Mouse (Mus musculus) brain, embryonic 14.5 days (tissue): ENCODE data around the gene Lfng. TPM values are rescaled to one million over a fixed set of nuclear protein-coding genes. Genes with fewer than 3 reads are reported as not detected.

Experiments used
- DNase-seq: peaks from one replicate; pipeline ENCODE4 v3.0.0-alpha.2; 2011; ENCODE audit warnings: low read depth
- CTCF ChIP-seq: fragments of 200-500 bp; IDR thresholded peaks from 2 replicates; pipeline ENCODE4 v1.5.1; 2012; ENCODE audit warnings: inconsistent platforms, mild to moderate bottlenecking, moderate library complexity, borderline replicate concordance; ENCODE audit not compliant: insufficient read depth, insufficient read length; ENCODE audit errors: extremely low read depth
- POLR2A ChIP-seq: fragments of 200-500 bp; IDR thresholded peaks from 2 replicates; pipeline ENCODE4 v1.6.1; 2012; ENCODE audit warnings: mild to moderate bottlenecking, inconsistent platforms, borderline replicate concordance; ENCODE audit not compliant: poor library complexity, insufficient read depth, insufficient read length, severe bottlenecking; ENCODE audit errors: extremely low read depth
- polyA plus RNA-seq: library from polyadenylated mRNA; depleted of rRNA; stranded (reverse); fragments of >200 nt; gene quantifications from 2 replicates; pipeline ENCODE4 v1.2.3, GENCODE M21; 2012; rRNA removed

Lfng gene
- polyA plus RNA-seq, 1 experiment: 55.8 TPM

DNA sequence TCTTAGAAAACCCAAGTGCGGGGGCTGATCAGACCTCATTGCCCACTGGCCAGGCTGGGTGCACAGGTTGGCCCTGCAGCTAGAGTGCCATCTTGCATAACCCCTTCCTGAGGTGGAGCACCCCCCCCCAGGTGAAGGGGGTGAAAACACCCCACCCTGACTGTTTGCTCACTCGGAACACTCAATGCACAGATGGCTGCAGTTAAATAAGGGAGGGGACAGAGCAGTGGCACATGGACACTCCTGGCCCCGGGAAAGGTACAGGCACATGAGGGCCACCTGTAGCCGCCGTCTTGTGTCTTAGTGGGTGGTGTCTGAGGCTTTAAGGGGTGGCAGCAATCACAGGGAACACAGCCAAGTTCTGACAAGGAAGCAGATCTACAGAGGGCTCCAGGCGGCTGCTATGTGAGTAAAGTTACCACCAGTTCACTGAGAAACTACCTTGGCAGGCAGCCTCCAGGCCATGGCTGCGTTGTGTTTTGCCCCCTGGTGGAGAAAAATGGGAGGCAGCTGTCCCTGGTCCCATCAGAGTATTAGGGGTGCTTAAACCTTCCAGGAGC, 56.6 kb downstream of the Lfng start:
- DNase-seq: peak; percentile 83
- TF ChIP-seq POLR2A: no peak
- peak; percentile 79 for TF ChIP-seq CTCF

Other genes starting within 250 kb of the Lfng start
- 20.6 and 30.3 TPM in 2 replicates for gene Snx8, start 218.1 kb upstream of the Lfng start, polyA plus RNA-seq
- gene Eif3b, start 188.0 kb upstream of the Lfng start, polyA plus RNA-seq: 92.5 and 112 TPM in 2 replicates
- gene Gm4869, start 161.7 kb upstream of the Lfng start, polyA plus RNA-seq: 0.10 and 0.12 TPM in 2 replicates
- 9.5 and 15.7 TPM in 2 replicates for gene Chst12, start 101.8 kb upstream of the Lfng start, polyA plus RNA-seq
- gene Grifin, start 42.2 kb upstream of the Lfng start, polyA plus RNA-seq: 0.26 and 0.32 TPM in 2 replicates
- gene Ttyh3, start 41.7 kb downstream of the Lfng start, polyA plus RNA-seq: 164 and 280 TPM in 2 replicates
- 42.4 and 49.9 TPM in 2 replicates for gene Iqce, start 95.1 kb downstream of the Lfng start, polyA plus RNA-seq
- 28.6 and 34.3 TPM in 2 replicates for gene Brat1, start 97.7 kb downstream of the Lfng start, polyA plus RNA-seq
- 3.2 and 3.5 TPM in 2 replicates for gene Amz1, start 116.8 kb downstream of the Lfng start, polyA plus RNA-seq
- gene Gna12, start 223.1 kb downstream of the Lfng start, polyA plus RNA-seq: 96.8 and 122 TPM in 2 replicates